Mouse (Mus musculus) fat pad, adult 2 months (tissue): Measurements from ENCODE around the gene AW549877.

Source experiments
- DNase-seq: peaks from one replicate; pipeline ENCODE4 v3.0.0-alpha.2; 2011; ENCODE audit warnings: low read depth, low spot score; ENCODE audit errors: extremely low read depth

Gene AW549877

DNA sequence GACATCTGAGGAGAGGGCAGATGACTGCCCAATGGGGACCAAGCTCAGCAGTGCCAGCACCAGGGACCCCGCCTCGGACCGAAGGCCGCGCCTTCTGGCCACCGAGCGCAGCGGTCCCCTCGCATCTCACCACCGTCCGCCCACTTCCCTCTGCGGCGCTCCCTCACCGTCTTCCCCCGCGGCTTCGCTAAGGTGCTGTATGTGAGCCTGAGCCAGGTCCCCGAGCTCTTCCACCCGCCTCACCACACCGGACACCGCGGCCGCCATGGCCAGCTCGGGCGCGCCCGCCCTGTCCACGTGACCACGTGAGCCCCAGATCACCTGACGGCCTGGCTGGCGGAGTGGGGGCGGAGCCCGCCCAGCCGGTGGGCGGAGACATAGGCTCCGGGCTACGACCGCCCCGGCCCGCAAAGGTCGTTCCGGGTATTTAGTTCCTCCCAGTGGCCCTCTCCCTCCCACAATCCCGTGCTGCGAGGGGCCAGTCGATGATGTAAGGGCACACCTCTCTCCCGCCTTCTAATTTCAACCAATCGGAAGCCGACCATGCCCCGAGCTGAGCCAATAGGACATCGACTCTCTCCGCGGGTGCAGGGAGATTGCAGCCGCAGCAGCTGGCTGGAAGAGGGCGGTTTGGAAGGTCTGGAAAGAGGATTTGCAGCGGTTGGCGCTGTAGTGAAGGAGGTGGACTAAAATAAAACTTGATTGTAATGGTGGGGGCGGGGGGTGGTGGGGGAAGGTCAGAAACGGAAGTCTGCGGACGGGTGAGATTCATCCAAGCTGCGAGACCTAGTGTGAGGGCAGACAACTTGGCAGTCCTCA lies at the start of gene AW549877:
AW549877 (minus strand) TSS at position 297 of the 819 bp plus-strand sequence.
- no peak for DNase-seq

DNA sequence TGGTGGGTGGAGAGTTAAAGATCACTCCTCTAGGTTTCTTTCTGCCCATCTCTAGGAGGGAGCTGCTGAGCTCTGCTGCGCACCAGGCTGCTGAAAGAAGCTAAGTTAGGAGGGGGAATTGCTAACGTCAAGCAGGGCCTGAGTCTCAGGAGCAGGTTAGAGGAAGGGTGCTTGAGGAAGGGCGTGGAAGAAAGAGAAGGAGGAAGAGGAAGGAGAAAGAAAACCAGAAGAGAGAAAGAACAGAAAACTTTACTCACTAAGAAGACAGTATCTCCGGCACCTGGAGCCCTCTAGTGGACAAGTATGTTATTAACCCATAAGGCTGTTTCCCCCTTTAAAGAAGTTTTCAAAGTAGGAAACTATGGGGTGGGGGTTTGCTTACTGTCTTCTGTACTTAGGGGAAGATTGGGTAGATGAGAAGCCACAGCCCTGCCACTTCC lies 47.5 kb upstream of the AW549877 start:
- no peak for DNase-seq

DNA sequence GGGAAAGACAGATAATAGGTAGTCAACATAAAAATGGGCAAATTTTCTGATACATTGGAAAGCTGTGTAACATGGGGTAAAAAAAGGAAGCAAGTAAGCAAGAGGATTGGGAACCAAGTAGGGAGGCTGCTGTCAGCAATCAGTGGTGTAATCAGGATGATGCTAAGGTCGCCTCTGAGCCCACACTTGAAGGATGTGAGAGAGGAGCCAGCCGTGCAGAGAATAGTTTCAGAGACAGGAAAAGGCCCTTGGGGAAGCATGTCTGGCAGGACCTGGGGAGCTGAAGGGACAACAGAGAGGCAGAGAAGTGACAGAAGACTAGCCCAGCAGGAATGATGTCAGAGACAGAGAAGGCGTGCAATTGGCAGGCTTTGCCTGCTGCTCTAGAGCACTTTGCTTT lies 46.9 kb upstream of the AW549877 start:
- DNase-seq: no peak

DNA sequence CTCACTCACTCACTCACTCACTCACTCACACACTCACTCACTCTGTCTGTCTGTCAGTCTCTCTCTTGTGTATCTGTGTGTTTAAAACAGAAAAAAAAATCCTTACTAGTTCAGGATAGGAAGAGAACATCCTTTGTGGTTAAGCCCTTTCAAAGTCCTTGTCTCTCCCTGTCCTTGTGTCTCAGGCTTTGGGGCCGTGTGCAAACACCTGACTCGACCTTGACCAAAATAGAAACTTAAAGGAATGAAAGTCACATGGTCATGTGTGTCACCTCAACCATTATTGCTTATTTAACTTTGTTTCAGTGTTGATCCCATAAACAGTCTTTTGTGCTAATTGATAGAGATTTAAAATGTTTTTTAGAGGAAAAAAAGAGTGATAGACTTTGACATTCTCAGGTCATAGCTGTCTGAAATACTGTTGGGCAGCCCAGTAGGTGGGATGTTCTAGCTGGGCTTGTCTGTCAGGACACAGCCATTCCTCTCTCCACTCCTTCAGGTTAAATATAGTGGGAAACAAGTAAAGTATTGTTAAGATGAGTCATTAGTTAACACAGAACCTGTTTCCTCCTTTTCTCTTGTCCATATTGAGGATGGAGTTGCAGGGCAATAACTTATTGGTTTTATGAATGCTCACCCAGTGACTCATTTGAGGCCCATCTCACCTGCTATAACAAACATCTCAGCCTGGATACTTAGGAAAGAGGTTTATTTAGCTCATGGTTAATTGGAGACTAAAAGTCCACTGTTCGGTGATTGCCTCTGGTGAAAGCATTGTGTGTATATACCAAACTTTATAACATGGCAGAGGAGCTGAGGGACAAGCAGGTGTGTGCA lies 37.8 kb upstream of the AW549877 start:
- no peak for DNase-seq

DNA sequence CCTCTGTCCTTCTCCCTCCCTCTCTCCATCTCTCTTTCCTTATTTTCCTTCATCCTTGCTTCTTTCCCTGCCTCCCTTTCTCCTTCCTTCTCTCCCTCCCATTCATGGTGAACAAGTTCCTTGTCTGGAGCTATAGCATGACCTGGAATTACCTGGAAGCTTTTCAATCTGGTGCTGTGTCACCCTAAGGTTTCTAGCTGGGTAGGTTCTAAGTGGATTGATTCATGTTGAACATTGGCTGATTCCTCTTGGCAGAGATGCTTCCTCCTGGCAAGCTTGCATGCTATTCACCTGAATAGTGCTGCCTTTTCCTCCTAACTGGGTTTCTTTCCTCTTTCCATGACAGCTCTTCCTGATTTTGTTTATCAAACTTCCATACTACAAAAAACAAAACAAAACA lies 33.4 kb upstream of the AW549877 start:
- peak; percentile 42 for DNase-seq

DNA sequence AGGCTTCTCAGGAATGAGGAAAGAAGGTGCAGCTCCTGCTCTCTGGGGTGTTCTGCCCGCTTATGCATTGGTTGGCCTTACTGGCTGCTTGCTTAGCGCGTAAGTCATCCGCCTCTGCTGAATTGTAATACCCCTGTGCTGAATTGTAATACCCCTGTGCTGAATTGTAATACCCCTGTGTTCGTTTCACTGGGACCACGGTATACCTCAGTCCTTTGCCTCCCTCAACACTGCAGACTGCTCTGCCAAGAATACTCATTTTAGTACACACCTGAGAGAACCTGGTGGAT lies 32.8 kb upstream of the AW549877 start:
- no peak for DNase-seq

DNA sequence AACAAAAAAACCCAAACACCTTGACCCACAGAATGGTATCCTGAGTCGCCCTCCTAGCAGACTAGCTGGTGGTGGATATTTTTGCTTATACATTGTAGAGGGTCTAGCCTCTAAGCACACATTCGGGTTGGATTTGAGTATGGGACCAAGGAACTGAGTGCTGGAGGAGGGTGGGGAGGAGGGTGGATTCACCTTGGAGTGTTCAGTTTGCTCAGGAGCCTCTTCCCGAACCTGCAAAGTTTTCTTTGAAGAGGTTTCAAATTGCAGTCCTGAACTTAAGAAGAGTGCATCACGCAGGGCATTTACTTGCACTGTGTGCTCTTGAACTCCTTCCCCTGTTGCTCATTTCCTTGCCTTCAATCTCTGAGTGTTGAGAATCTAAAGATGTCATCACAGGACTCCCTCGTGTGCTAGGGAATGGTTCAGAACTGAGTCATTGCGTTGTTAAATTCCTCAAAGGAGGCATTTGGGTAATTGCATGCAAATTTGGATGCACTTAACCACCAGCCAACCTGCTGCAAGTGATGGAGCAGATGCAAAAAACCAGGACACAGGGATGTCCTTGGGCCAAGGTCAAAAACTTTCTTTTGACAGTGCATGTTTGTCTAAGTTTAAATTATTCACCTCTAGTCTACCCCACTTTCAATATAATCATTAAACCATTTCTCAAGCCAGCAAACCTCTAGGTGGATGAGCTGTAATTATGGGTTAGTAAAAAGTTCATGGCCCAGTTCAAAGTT lies 32.3 kb upstream of the AW549877 start:
- DNase-seq: no peak

DNA sequence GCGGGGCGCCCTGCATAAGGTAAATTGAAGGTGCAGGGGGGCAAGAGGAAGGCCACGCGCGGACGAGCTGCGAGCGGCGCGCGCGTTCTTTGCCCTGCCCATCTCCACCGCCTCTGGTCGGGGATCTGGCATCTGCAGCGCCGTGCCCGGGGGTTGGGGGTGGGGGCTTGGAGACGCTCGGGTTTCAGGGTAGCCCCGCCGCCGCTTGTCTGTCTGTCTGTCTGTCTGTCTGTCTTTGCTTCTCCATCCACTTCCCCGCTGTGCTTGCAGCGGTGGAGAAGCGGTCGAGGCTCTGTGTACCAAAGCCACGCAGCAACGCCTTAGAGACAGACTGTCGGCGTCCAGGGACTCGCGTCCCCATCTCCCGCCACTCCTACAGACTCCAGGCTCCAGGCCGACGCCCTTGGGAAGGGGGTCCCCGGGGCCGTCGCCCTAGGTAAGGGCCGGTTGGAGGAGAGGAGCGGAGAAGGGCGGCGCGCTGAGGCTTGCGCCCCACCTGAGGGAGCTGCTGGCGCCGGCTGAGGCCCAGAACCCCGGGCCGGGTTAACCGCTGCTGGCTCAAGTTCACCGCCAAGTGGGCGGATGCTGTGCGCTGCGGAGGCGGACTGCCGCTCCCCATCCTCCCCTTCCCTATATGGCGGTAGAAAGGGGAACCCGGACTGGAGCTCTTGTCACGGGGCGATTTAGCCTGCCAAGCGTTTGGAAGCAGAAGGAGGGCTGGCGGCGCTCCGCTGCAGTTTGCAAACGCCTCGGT lies 31.5 kb upstream of the AW549877 start:
- DNase-seq: no peak

DNA sequence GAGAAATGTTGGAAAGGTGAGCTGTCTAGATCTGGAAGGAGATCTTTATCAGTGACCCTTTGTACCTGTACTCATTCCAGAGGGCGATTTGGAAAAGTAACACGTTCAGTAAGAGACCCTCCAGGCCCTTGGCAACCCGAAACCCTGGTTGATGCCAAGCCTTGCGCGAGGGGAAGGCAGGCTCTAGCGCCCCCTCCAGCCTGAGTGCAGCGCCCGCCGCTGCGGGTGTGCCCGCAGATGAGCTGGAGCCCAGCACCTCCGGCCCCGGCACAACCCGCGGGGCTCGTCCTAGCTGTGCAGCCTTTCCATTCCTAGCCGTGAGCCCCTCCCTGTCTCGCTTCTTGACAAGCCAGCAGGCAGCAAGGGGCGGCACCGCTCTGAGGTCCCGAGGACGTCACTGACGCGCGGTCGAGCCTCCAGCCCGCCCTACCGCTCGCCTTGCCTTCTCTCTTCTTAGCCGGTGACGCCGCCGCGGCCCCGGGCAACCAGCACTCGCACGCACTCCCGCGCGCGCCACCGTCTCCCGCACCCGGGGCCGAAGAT lies 30.8 kb upstream of the AW549877 start, which contains the start of gene Oxct1:
Oxct1 (plus strand) TSS at position 153 of the 543 bp plus-strand sequence.
- peak; percentile 92 for DNase-seq

DNA sequence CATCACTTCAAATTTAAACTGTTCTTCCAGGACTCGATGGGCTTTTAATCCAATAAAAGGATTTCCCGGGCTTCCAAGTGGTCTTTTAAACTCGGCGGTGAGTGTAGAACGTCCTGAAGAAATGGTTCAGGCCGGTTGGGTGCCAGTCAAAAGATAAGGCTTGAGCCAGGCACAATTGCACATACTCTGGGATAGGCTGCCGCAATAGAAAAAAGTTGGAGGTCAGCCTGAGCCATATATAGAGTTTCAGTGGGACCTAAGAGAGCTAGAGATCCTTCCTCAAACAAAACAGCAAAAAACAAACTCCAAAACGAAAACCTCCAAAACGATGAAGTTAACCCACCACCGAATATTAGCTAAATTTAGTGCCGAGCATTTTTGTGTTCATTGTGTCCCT lies 30.0 kb upstream of the AW549877 start:
- no peak for DNase-seq

DNA sequence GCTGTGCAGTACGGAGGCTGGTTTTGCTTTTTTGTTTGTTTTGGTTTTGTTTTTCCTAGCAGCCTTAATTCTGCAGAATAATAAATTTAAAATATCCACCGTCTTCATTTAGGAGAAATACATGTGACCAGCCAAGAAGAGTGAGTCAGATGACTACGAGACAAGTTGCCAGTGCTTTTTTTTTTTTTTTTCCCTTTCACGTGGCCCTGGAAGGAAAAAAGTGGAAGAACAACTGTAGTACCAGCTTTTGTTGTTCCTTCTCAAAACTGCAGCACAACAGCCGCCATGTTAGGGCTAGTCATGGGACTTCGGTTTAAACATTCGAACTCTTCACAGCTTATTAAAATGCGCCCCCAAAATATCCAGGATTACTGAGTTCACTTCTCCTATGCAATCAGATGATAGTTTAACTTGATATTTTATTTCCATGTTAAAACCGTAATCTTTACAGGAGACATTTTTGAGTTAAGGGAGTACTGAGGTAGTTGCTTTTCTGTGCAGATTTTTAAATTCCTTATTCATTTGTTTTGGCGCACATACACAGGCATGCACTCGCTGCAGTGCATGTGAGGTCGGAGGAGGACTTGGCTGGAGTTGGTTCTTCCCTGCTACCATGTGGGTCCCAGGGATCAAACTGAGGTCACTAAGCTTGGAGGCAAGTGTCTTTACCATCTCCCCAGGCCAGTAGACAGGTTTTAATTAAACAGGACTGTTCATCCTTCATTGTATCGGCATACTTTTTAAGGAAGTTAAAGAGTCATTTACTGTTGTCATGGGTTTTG lies 29.4 kb upstream of the AW549877 start:
- DNase-seq: no peak

DNA sequence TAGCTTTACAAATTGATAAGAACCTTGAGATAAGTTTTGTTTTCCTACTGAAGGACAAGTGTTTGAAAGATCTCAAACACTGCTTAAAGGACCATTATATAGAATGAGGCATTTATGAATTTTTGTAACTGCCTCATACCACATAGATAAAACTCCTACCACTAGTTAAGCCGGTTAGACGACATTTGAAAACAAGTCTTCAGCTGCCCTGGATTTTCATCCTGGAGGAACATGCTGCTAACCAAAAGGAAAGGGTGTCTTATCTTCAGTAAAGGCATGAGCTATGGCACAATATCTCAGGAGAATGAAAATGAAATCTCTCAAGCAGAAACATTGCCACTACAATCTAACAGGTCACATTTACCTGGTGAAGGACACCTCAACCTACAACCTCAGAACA lies 28.2 kb upstream of the AW549877 start:
- peak; percentile 67 for DNase-seq

DNA sequence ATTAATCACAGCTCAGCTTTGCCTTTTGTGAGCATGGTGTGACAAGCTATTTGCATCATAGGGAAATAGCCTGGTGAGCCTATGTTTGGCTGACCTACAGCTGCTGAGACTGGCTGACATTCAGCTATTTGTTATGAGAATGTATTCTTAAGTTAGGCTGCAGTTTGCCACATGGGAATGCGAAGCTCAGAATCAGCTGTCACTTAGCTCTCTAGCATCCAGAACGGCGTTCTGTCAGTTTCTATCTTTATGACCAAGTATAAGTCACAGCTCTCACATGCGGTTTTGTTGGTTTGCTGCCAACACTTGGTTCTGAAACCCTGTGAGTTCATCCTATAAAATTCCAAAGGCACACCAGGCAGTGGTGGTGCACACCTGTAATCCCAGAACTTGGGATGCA lies 25.2 kb upstream of the AW549877 start:
- DNase-seq: no peak

DNA sequence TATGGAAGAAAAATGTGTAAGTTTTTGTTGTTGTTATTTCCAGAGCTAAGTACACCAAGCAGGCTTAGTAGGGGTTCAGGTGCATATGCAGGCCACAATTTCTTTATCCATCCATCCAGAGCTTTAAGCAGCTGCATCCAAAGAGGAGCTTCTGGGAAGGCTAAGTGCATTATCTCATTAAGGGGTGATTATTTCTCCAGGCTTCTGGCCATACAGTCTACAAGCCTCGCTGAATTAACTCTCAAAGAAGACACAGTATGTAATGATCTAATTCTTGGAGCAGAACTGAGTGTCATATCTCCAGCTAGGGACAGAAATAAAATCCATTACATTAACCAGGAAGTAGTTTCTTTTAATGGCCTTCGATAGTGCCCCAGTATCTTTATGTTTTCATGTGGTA lies 18.3 kb upstream of the AW549877 start:
- DNase-seq: no peak

DNA sequence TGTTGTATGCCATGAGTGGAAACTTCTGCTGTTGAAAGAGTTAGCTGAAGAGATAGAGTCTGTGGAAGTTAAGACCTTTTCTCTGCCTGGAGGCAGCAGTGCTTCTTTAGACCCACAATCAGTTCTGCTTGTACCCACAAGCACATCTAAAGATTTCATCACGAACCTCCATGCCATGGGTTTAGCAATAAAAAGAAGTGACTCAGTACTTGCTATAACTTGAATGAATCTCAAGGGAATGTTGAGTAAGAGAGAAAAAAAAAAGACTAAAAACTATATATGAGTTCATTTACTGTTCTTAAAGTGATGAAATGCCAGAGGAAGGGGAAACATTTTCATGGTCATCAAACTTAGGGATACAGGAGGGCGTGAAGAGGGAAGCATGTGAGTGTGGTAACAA lies 5.0 kb upstream of the AW549877 start:
- DNase-seq: no peak

DNA sequence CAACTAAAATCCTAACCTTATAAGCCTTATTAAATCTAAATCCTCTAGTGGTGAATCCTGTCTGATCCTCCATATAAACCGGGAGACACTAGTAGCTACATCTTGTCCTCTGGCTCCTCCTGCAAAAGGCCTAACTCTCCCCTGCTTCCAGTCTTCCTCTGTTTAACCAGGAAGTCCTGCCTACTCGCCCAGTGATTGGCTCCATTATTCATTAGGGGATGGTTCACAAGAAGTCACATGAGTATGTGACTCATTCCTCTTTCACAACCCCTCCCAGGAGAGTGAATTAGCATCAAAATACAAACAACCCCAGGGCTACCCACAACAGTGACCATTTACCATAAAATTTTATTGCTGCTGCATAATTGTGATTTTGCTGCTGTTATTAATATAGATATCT lies 3.6 kb upstream of the AW549877 start:
- no peak for DNase-seq

DNA sequence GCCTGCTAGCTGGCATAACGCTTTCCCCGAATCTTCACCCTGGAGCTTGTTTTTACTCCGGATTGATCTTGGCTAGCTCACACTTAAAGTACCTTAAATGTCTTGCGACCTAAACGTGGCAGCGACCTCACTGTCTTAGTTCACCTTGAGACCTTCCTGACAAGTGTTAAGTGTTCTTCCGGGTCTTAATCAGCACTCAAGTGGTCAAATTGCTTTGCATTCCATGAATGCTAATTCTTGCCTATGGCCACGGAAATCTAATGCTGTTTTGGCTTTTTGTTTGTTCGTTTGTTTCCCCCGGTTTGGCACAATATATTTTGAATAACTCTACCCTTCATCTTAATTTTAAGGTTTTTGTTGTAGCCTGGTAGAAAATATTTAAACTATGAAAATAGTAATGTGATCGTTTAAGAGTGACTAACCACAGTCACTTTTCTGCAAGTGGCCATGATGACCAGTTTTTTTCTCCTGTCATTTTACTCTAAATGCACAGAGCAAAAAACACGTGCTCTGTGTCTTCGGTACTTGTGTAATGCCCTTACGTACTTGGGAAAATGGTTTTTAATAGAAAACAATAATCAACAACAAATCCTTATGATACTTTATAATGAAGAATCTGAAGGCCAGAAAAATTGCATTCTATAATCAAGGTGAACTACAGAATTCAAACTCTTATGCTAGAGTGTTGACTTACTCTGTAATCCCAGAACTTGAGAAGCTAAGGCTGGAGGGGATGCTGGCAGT lies 895 bp upstream of the AW549877 start:
- no peak for DNase-seq

DNA sequence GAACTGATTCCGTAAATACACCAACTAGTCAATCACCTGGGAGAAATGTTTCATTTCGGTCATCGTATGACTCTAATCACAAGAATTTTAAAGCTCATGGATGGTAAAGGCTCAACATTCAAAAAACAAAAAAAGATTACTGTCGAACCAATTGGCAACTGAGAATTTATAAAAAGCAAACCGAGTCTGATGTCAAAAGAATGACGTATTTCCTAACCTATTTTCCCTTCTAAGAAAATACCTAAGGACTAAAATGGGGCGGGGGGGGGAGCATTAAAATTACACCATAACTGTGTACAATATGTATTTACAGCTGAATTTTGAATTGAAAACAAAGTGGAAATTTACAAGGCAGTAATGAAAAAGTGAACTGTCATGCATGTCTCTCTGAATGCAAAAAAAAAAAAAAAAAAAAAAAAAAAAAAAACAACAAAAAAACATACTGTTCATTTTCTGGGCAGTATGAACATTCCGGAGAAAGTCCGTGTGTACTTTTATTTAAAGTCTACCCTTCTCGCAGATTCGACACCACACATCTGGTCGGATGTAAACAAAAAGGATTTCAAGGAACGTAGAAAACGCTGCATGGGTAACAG lies 594 bp downstream of the AW549877 start:
- DNase-seq: no peak

DNA sequence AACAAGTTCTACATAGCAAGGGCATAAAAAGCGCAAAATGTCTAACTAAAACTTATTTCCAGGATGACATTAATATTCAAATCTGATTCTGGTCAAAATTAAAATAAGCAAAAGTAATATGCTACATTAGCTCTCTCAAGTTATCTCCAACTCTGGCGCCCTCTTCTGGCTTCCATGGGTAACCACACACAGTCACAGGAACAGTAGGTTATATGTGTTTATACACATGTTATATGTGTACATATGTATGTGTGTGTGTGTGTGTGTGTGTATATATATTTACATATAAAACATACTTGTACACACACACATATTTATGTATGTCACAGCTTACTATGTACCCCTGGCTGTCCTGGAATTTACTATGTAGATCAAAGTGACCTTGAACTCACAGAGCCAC lies 7.6 kb downstream of the AW549877 start:
- no peak for DNase-seq
